ENCODE assay signal across 9 mouse cellular contexts in genomic region chr2:165407700-165408301, GRCm38 (mm10). TPM values are rescaled to one million over a fixed set of nuclear protein-coding genes. Genes with fewer than 3 reads are reported as not detected.
DNase-seq lines count a peak whose midpoint lies in the region; ATAC-seq and TF ChIP-seq lines count a peak whose summit lies in the region.
"Had no signal": no experiment of that assay in that cellular context is flagged by ENCODE, and none has a peak within 500 bp of the region (broad histone marks: within the 10 kb centered on the region; RNA-seq: fewer than 3 reads in every experiment).

No protein-coding gene starts in this region.

- DNase-seq in heart, adult 11 months, result peak; percentile 95
- DNase-seq in c-Kit-positive CD71-positive TER-119-positive erythroid progenitor cells, embryonic 14.5 days (ENCODE audit: low spot score), result peak; percentile 19
- peak; percentile 81 for DNase-seq in gastrocnemius, postnatal 10 days
- peak; percentile 69 to 84 for DNase-seq in layer of hippocampus, postnatal 25 days (ENCODE audit: extremely low spot score in 1 of 2, low spot score in 1 of 2)
- DNase-seq in midbrain, postnatal 0 days (ENCODE audit: low spot score), result no peak

- TF ChIP-seq CTCF in E14TG2a.4 (conservative IDR thresholded peaks at IDR 0.05; ENCODE audit: low read length), result peak; percentile 86
- TF ChIP-seq CTCF in midbrain, postnatal 0 days (IDR thresholded peaks at IDR 0.05), result peak; percentile 68
- peak; percentile 91 for TF ChIP-seq CTCF in testis, adult 2 months (IDR thresholded peaks at IDR 0.05; ENCODE audit: control insufficient read depth, insufficient read depth, insufficient replicate concordance, low read depth, low read length)

- ATAC-seq in heart, embryonic 12.5 days (ENCODE audit: insufficient number of reproducible peaks, low FRiP score), result no peak
- ATAC-seq in midbrain, postnatal 0 days (ENCODE audit: low FRiP score), result no peak

- no peaks in the 10 kb centered on the region for H3K9me3 ChIP-seq in heart, embryonic 12.5 days (replicated peaks)
- no peaks in the 10 kb centered on the region for H3K9me3 ChIP-seq in E14TG2a.4 (ENCODE audit: low read length)
- H3K9me3 ChIP-seq in midbrain, postnatal 0 days (ENCODE audit: low read length), result no peaks in the 10 kb centered on the region
- H3K9me3 ChIP-seq: limb, embryonic 13.5 days had no signal

- H3K4me3 ChIP-seq in heart, embryonic 12.5 days, result no peak overlapping the region
- H3K4me3 ChIP-seq in E14TG2a.4 (replicated peaks; ENCODE audit: low read length), result no peak overlapping the region
- H3K4me3 ChIP-seq in midbrain, postnatal 0 days (ENCODE audit: low read depth, low read length), result no peak overlapping the region
- H3K4me3 ChIP-seq in testis, adult 2 months (ENCODE audit: control insufficient read depth, low read depth, low read length), result no peak overlapping the region
- H3K4me3 ChIP-seq: limb, embryonic 13.5 days had no signal

- no peak overlapping the region for H3K4me2 ChIP-seq in heart, embryonic 12.5 days
- no peak overlapping the region for H3K4me2 ChIP-seq in midbrain, postnatal 0 days (ENCODE audit: low read depth, low read length, poor library complexity, severe bottlenecking)
- H3K4me2 ChIP-seq: limb, embryonic 13.5 days had no signal

- no peak overlapping the region for H3K27ac ChIP-seq in heart, embryonic 12.5 days (ENCODE audit: poor library complexity, severe bottlenecking)
- H3K27ac ChIP-seq in midbrain, postnatal 0 days (ENCODE audit: low read depth, low read length), result no peak overlapping the region
- no peak overlapping the region for H3K27ac ChIP-seq in testis, adult 2 months (ENCODE audit: control insufficient read depth, insufficient read depth, low read depth, low read length)
- H3K27ac ChIP-seq: limb, embryonic 13.5 days had no signal

- no peaks in the 10 kb centered on the region for H3K27me3 ChIP-seq in heart, embryonic 12.5 days (replicated peaks)
- peaks cover 27% of the 10 kb centered on the region for H3K27me3 ChIP-seq in E14TG2a.4 (ENCODE audit: insufficient read depth, low read length)
- H3K27me3 ChIP-seq in midbrain, postnatal 0 days (ENCODE audit: insufficient read depth, low read length), result no peaks in the 10 kb centered on the region
- no peaks in the 10 kb centered on the region for H3K27me3 ChIP-seq in testis, adult 2 months (ENCODE audit: control insufficient read depth, insufficient read depth, low read length)
- H3K27me3 ChIP-seq: limb, embryonic 13.5 days had no signal

- 40% methylated on average over 10 of the region's 10 CpGs for WGBS in heart, embryonic 12.5 days
- 42% methylated on average over 10 of the region's 10 CpGs for WGBS in midbrain, postnatal 0 days

- H3K9ac ChIP-seq in heart, embryonic 12.5 days, result no peak overlapping the region
- H3K9ac ChIP-seq in midbrain, postnatal 0 days (replicated peaks; ENCODE audit: low read length, poor library complexity, severe bottlenecking), result no peak overlapping the region
- H3K9ac ChIP-seq: limb, embryonic 13.5 days had no signal

- peaks cover 12% of the 10 kb centered on the region; the same call in 1 of the 2 replicates for H3K4me1 ChIP-seq in heart, embryonic 12.5 days (replicated peaks)
- H3K4me1 ChIP-seq in E14TG2a.4 (replicated peaks; ENCODE audit: low read depth, low read length), result peaks cover 9% of the 10 kb centered on the region; the same call in 1 of the 2 replicates
- H3K4me1 ChIP-seq in midbrain, postnatal 0 days (ENCODE audit: insufficient read depth, low read length), result no peaks in the 10 kb centered on the region
- H3K4me1 ChIP-seq in testis, adult 2 months (ENCODE audit: control insufficient read depth, insufficient read depth, low read length), result no peaks in the 10 kb centered on the region

- H3K36me3 ChIP-seq in heart, embryonic 12.5 days, result no peaks in the 10 kb centered on the region
- H3K36me3 ChIP-seq in E14TG2a.4 (ENCODE audit: insufficient read depth, low read length), result no peaks in the 10 kb centered on the region
- no peaks in the 10 kb centered on the region for H3K36me3 ChIP-seq in midbrain, postnatal 0 days (ENCODE audit: insufficient read depth, low read length)
- no peaks in the 10 kb centered on the region for H3K36me3 ChIP-seq in testis, adult 2 months (ENCODE audit: control insufficient read depth, insufficient read depth, low read length)
- H3K36me3 ChIP-seq: limb, embryonic 13.5 days had no signal

- no peak for TF ChIP-seq POLR2A in testis, adult 2 months (IDR thresholded peaks at IDR 0.05; ENCODE audit: control insufficient read depth, low read depth, low read length)

RNA-seq across cellular contexts. Expression of gene Ocstamp, which starts 7.6 kb away (rescaled TPM):
- 0.11 TPM in 1 of 2 replicates, not detected in the other for polyA plus RNA-seq in heart, embryonic 12.5 days (2016; fragmentation: Nextera tagmentation; extraction: Ambion mirVana)
- 1 to 10 TPM in 1 of 2 experiments, under 1 TPM in 1; 0.14 to 1.3 TPM for total RNA-seq in gastrocnemius, postnatal 10 days (2021)
- not detected for total RNA-seq in layer of hippocampus, postnatal 25 days (2021)
- total RNA-seq in midbrain, postnatal 0 days (2014; rRNA removed), result not detected in 2 replicates
- 0.04 and 0.06 TPM in 2 replicates for polyA plus RNA-seq in midbrain, postnatal 0 days (2015; fragmentation: Nextera tagmentation; extraction: Ambion mirVana)
- polyA plus RNA-seq in testis, adult 2 months (2012; rRNA removed), result 0.07 and 0.08 TPM in 2 replicates

RNA-seq across cellular contexts. Expression of gene Zfp334, which starts 19.7 kb away (rescaled TPM):
- polyA plus RNA-seq in heart, embryonic 12.5 days (2016; fragmentation: Nextera tagmentation; extraction: Ambion mirVana), result 9.7 and 10.1 TPM in 2 replicates
- total RNA-seq in gastrocnemius, postnatal 10 days (2021), result 1 to 10 TPM; 2.8 to 3.9 TPM
- 10 to 100 TPM; 13.8 to 14.6 TPM for total RNA-seq in layer of hippocampus, postnatal 25 days (2021)
- total RNA-seq in midbrain, postnatal 0 days (2014; rRNA removed), result 15.1 and 18.2 TPM in 2 replicates
- 4.2 TPM in 2 replicates for polyA plus RNA-seq in midbrain, postnatal 0 days (2015; fragmentation: Nextera tagmentation; extraction: Ambion mirVana)
- polyA plus RNA-seq in testis, adult 2 months (2012; rRNA removed), result 0.99 and 1.1 TPM in 2 replicates

RNA-seq across cellular contexts. Expression of gene Zfp663, which starts 39.3 kb away (rescaled TPM):
- polyA plus RNA-seq in heart, embryonic 12.5 days (2016; fragmentation: Nextera tagmentation; extraction: Ambion mirVana), result 0.08 TPM in 1 of 2 replicates, not detected in the other
- total RNA-seq in gastrocnemius, postnatal 10 days (2021), result under 1 TPM in 1 of 2 experiments, not detected in 1; 0.23 TPM
- under 1 TPM; 0.39 to 0.40 TPM for total RNA-seq in layer of hippocampus, postnatal 25 days (2021)
- total RNA-seq in midbrain, postnatal 0 days (2014; rRNA removed), result 4.8 and 10.2 TPM in 2 replicates
- polyA plus RNA-seq in midbrain, postnatal 0 days (2015; fragmentation: Nextera tagmentation; extraction: Ambion mirVana), result 3.8 and 4.3 TPM in 2 replicates
- polyA plus RNA-seq in testis, adult 2 months (2012; rRNA removed), result not detected in 2 replicates
